Mouse (Mus musculus): ENCODE measurements at regions not wholly inside any gene's neighbourhood (a gene's known extent, or its start where the extent isn't known, plus 50 kb on each side); places are given as distances from the start of the nearest gene placed in this dataset.
A peak's percentile ranks its signal among the peaks of the same experiment; 100 is the strongest.

DNA sequence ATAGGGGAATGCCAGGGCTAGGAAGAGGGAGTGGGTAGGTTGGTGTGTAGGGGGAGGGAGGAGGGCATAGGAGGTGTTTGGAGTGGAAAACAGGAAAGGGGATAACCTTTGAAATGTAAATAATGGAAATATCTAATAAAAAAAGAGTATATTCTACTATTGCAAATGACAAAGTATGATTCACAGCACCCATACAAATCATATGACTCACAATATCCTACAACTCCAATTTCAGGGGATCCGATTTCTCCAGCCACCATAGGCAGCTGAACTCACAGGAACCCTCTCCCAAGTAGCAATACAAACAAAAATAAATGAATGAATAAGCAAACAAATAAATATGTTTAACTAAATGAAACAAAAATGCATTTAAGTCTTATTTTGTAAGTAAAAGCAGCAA lies 270.0 kb upstream of the Col3a1 start:
- TF ChIP-seq CTCF (IDR thresholded peaks at IDR 0.05; ENCODE audit: control insufficient read depth, insufficient read depth, insufficient read length) (no peak), FOSL1 (IDR thresholded peaks at IDR 0.05; ENCODE audit: insufficient read depth, low read length, poor library complexity, severe bottlenecking) (peak; percentile 65), USF1 (IDR thresholded peaks at IDR 0.05; ENCODE audit: low read depth) (no peak), MYOG (IDR thresholded peaks at IDR 0.05; ENCODE audit: control insufficient read depth, extremely low read depth, insufficient read length) (no peak), CEBPB (IDR thresholded peaks at IDR 0.05; ENCODE audit: low read depth) (peak; percentile 10), MAX (IDR thresholded peaks at IDR 0.05) (no peak)

All from C2C12 (cell line).